Mouse (Mus musculus): ENCODE measurements at regions not wholly inside any gene's neighbourhood (a gene's known extent, or its start where the extent isn't known, plus 50 kb on each side); places are given as distances from the start of the nearest gene placed in this dataset.

DNA sequence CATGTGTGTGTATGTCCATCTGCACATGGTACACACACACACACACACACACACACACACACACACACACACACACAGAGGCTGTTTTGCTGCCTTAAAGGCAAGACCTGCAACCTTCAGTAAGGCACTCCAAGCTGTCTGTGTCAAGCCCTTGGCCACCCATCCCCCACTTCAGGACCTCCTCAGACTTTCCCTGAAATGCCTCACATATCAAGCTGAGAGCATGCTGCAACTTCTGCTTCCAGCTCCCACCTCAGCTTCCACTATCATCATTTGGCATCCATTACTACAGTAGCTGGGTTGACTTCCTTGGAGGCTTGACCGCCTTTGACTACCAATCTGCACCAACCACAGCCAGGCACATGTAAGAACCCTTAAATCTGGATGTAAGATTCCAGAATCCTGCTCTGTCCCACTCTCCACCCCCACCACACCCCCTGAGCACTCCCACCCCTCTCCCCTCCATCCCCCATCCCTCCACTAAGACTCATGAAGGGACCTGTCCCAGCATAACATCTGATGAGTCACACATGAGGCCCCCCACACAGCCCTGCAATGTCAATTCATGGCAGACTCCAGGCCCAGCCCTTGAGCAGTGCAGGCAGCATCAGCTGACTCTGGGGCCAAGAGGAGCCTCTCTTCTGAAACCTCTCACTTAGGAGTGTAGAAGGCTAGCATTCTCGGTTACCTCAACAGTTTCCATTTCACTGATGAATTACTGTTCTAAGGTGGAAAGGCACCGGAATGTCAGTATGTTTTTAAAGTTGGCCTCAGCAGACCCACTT lies 196.8 kb upstream of the Dio3 start:
- Histone ChIP-seq H3K9ac (ENCODE audit: low read length) (no peak overlapping the region), H3K9me3 (ENCODE audit: control insufficient read depth, low read length) (no peaks in the 10 kb centered on the region; the same call in 1 of the 2 replicates), H3K4me3 (ENCODE audit: low read depth, low read length) (no peak overlapping the region), H3K4me2 (replicated peaks; ENCODE audit: low read depth) (no peak overlapping the region), H3K27ac (replicated peaks) (no peak overlapping the region), H3K36me3 (ENCODE audit: control insufficient read depth, insufficient read depth, low read length) (no peaks in the 10 kb centered on the region), H3K4me1 (replicated peaks; ENCODE audit: control insufficient read depth, insufficient read depth) (no peaks in the 10 kb centered on the region), H3K27me3 (ENCODE audit: control insufficient read depth, insufficient read depth, low read length) (no peaks in the 10 kb centered on the region)
- 84% methylated on average over 3 of the region's 3 CpGs for WGBS
- DNase-seq (ENCODE audit: low spot score): no peak
- TF ChIP-seq CTCF (IDR thresholded peaks at IDR 0.05; ENCODE audit: low read depth) (no peak), EP300 (optimal IDR thresholded peaks at IDR 0.05) (no peak)
- no peak for ATAC-seq (ENCODE audit: low FRiP score, low TSS enrichment)

DNA sequence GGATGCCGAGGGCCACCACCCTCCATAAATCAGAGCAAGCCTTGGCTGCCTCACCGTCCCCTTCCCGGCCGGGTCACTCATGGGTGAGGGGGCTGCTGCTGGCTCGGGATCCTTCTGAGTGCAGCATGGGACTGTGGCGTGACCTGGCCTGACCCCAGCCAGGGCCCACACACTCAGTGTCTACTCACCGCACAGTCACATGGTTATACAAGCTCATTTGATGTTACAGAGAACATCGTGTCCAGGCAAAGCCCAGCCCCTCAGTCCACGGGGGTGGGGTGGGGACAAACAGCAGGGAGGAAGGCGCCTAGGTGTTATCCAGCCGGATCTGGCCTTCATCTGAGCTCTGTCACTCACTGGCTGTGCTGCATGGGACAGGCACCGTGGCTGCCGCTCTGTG lies 195.9 kb upstream of the Dio3 start:
- Histone ChIP-seq H3K27me3 (ENCODE audit: control insufficient read depth, insufficient read depth, low read length) (no peaks in the 10 kb centered on the region), H3K9me3 (ENCODE audit: control insufficient read depth, low read length) (no peaks in the 10 kb centered on the region; the same call in 1 of the 2 replicates), H3K4me2 (replicated peaks; ENCODE audit: low read depth) (no peak overlapping the region), H3K36me3 (ENCODE audit: control insufficient read depth, insufficient read depth, low read length) (no peaks in the 10 kb centered on the region), H3K4me3 (ENCODE audit: low read depth, low read length) (no peak overlapping the region), H3K4me1 (replicated peaks; ENCODE audit: control insufficient read depth, insufficient read depth) (no peaks in the 10 kb centered on the region), H3K27ac (replicated peaks) (no peak overlapping the region), H3K9ac (ENCODE audit: low read length) (no peak overlapping the region)
- 34% methylated on average over 13 of the region's 13 CpGs for WGBS
- ATAC-seq (ENCODE audit: low FRiP score, low TSS enrichment) (peak; percentile 62; the same call in 1 of the 2 replicates), DNase-seq (ENCODE audit: low spot score) (no peak)
- TF ChIP-seq CTCF (IDR thresholded peaks at IDR 0.05; ENCODE audit: low read depth) (no peak), EP300 (optimal IDR thresholded peaks at IDR 0.05) (no peak)

- Histone ChIP-seq H3K36me3 (ENCODE audit: control insufficient read depth, insufficient read depth, low read length) (no peaks in the 10 kb centered on the region), H3K9ac (ENCODE audit: low read length) (no peak overlapping the region), H3K4me2 (replicated peaks; ENCODE audit: low read depth) (no peak overlapping the region), H3K27ac (replicated peaks) (no peak overlapping the region), H3K4me3 (ENCODE audit: low read depth, low read length) (no peak overlapping the region), H3K9me3 (ENCODE audit: control insufficient read depth, low read length) (no peaks in the 10 kb centered on the region; the same call in 1 of the 2 replicates), H3K27me3 (ENCODE audit: control insufficient read depth, insufficient read depth, low read length) (no peaks in the 10 kb centered on the region), H3K4me1 (replicated peaks; ENCODE audit: control insufficient read depth, insufficient read depth) (no peaks in the 10 kb centered on the region)
- no peak for ATAC-seq (ENCODE audit: low FRiP score, low TSS enrichment)
- no peak for DNase-seq (ENCODE audit: low spot score)
- WGBS: 56% methylated on average over 5 of the region's 5 CpGs
- TF ChIP-seq EP300 (optimal IDR thresholded peaks at IDR 0.05): no peak
- TF ChIP-seq CTCF (IDR thresholded peaks at IDR 0.05; ENCODE audit: low read depth): no peak
Observed at GRCm38 (mm10) chr12:110083471-110083870, 195.4 kb upstream of the Dio3 start.

DNA sequence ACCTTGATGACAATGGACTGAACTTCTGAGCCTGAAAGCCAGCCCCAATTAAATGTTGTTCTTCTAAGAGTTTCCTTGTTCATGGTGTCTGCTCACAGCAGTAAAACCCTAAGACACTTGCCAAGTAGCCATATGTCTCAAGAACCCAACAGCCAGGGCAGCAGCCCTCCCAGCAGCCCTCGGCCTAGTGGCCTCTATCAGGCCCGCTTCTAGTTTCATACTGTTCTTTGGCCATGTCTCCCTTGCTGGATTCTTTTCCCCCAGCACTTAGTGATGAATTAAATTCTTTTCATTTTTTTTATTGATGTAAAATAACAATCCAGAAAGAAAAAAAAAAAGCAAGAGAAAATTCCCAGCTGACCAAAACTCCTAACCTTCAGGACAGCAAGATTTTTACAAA lies 191.9 kb upstream of the Dio3 start:
- no peak for TF ChIP-seq CTCF (IDR thresholded peaks at IDR 0.05; ENCODE audit: low read depth)
- TF ChIP-seq EP300 (optimal IDR thresholded peaks at IDR 0.05): no peak
- Histone ChIP-seq H3K9ac (ENCODE audit: low read length) (no peak overlapping the region), H3K9me3 (ENCODE audit: control insufficient read depth, low read length) (no peaks in the 10 kb centered on the region), H3K36me3 (ENCODE audit: control insufficient read depth, insufficient read depth, low read length) (no peaks in the 10 kb centered on the region), H3K4me1 (replicated peaks; ENCODE audit: control insufficient read depth, insufficient read depth) (no peaks in the 10 kb centered on the region), H3K27ac (replicated peaks) (no peak overlapping the region), H3K4me2 (replicated peaks; ENCODE audit: low read depth) (no peak overlapping the region), H3K27me3 (ENCODE audit: control insufficient read depth, insufficient read depth, low read length) (no peaks in the 10 kb centered on the region), H3K4me3 (ENCODE audit: low read depth, low read length) (no peak overlapping the region)
- 51% methylated on average over 2 of the region's 2 CpGs for WGBS
- no peak for DNase-seq (ENCODE audit: low spot score)
- no peak for ATAC-seq (ENCODE audit: low FRiP score, low TSS enrichment)

DNA sequence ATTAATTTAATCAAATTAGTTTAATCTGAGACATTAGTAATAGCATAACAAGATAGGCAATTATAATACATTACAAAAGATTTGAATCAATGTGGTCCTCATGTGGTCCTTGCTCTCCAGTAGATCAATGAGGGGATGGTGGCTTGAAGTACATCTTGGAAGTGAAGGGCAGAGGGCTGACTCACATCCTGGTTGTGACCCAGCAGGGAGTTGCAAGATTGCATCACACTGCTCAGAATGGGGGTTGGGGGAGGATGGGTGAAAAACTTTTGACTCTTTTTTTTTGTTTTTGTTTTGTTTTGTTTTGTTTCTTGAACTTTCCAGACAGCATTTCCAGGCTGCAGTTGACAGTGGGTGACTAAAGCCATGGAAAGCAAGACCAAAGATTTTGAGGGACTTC lies 191.1 kb upstream of the Dio3 start:
- no peak for ATAC-seq (ENCODE audit: low FRiP score, low TSS enrichment)
- no peak for DNase-seq (ENCODE audit: low spot score)

GRCm38 (mm10) chr12:110102186-110102585 lies 176.7 kb upstream of the Dio3 start:
- Histone ChIP-seq H3K36me3 (ENCODE audit: control insufficient read depth, insufficient read depth, low read length) (no peaks in the 10 kb centered on the region), H3K9me3 (ENCODE audit: control insufficient read depth, low read length) (no peaks in the 10 kb centered on the region), H3K4me1 (replicated peaks; ENCODE audit: control insufficient read depth, insufficient read depth) (no peaks in the 10 kb centered on the region), H3K4me2 (replicated peaks; ENCODE audit: low read depth) (no peak overlapping the region), H3K27me3 (ENCODE audit: control insufficient read depth, insufficient read depth, low read length) (no peaks in the 10 kb centered on the region), H3K9ac (ENCODE audit: low read length) (no peak overlapping the region), H3K27ac (replicated peaks) (no peak overlapping the region), H3K4me3 (ENCODE audit: low read depth, low read length) (no peak overlapping the region)
- 88% methylated on average over 7 of the region's 7 CpGs for WGBS
- DNase-seq (ENCODE audit: low spot score): no peak
- TF ChIP-seq EP300 (optimal IDR thresholded peaks at IDR 0.05) (no peak), CTCF (IDR thresholded peaks at IDR 0.05; ENCODE audit: low read depth) (no peak)
- no peak for ATAC-seq (ENCODE audit: low FRiP score, low TSS enrichment)

More for the DNA sequence above, 191.1 kb upstream of the Dio3 start:
- TF ChIP-seq CTCF (IDR thresholded peaks at IDR 0.05; ENCODE audit: low read depth): no peak
- TF ChIP-seq EP300 (optimal IDR thresholded peaks at IDR 0.05): no peak
- Histone ChIP-seq H3K9ac (ENCODE audit: low read length) (no peak overlapping the region), H3K9me3 (ENCODE audit: control insufficient read depth, low read length) (no peaks in the 10 kb centered on the region), H3K4me1 (replicated peaks; ENCODE audit: control insufficient read depth, insufficient read depth) (no peaks in the 10 kb centered on the region), H3K4me3 (ENCODE audit: low read depth, low read length) (no peak overlapping the region), H3K36me3 (ENCODE audit: control insufficient read depth, insufficient read depth, low read length) (no peaks in the 10 kb centered on the region), H3K27ac (replicated peaks) (no peak overlapping the region), H3K4me2 (replicated peaks; ENCODE audit: low read depth) (no peak overlapping the region), H3K27me3 (ENCODE audit: control insufficient read depth, insufficient read depth, low read length) (no peaks in the 10 kb centered on the region)

All from stomach, postnatal 0 days (tissue).